In the genomic region with DNA sequence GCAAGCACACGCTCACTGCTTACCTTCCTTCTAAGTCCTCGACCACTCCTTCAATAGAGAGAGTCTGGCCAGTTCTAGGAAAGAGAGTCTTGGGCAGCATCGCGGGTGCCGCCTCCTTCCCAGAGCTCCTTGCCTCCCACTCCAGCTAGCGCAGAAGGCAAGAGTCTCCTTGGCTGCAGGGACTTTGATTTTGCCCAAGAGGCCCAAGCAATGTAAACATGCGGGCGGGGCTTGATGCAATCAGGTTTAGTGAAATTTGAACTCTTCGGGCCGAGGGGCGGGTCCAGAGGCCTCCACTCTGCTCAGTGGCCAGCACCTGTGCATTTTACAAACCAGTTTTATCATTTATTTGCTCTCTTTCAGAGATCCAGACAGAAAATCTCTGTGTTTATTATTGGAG, we compare ENCODE assay signal across 11 mouse cellular contexts.
DNase-seq lines count a peak whose midpoint lies in the region.
"Had no signal": no experiment of that assay in that cellular context is flagged by ENCODE, and none has a peak within 500 bp of the region (broad histone marks: within the 10 kb centered on the region; RNA-seq: fewer than 3 reads in every experiment).

No protein-coding gene starts in this region.

- no peak overlapping the region for H3K27ac ChIP-seq in embryonic facial prominence, embryonic 10.5 days (replicated peaks)
- H3K27ac ChIP-seq in limb, embryonic 10.5 days: no peak overlapping the region
- H3K27ac ChIP-seq: forebrain, embryonic 15.5 days; hindbrain, embryonic 12.5 days had no signal

- H3K27me3 ChIP-seq in embryonic facial prominence, embryonic 10.5 days (replicated peaks; ENCODE audit: low read depth, poor library complexity, severe bottlenecking): no peaks in the 10 kb centered on the region
- H3K27me3 ChIP-seq in limb, embryonic 10.5 days (ENCODE audit: low read depth, poor library complexity, severe bottlenecking): no peaks in the 10 kb centered on the region
- H3K27me3 ChIP-seq: forebrain, embryonic 15.5 days; hindbrain, embryonic 12.5 days; megakaryocyte, embryonic 14.5 days had no signal

- DNase-seq in NIH3T3 (ENCODE audit: low read depth): peak; percentile 18
- peak; percentile 48 for DNase-seq in embryonic facial prominence, embryonic 10.5 days (ENCODE audit: low spot score)
- peak; percentile 38 for DNase-seq in limb, embryonic 10.5 days (ENCODE audit: low spot score)
- peak; percentile 81 for DNase-seq in lung, postnatal 10 days
- DNase-seq in right cerebral cortex, postnatal 25 days: no peak
- no peak for DNase-seq in gastrocnemius, postnatal 25 days
- no peak for DNase-seq in adrenal gland, postnatal 25 days
- no peak for DNase-seq in right cerebral cortex, postnatal 10 days (ENCODE audit: low spot score in 2 of 2)

- no peak overlapping the region for H3K4me3 ChIP-seq in embryonic facial prominence, embryonic 10.5 days
- no peak overlapping the region for H3K4me3 ChIP-seq in limb, embryonic 10.5 days
- H3K4me3 ChIP-seq: forebrain, embryonic 15.5 days; hindbrain, embryonic 12.5 days; megakaryocyte, embryonic 14.5 days had no signal

- H3K9me3 ChIP-seq in embryonic facial prominence, embryonic 10.5 days: no peaks in the 10 kb centered on the region
- H3K9me3 ChIP-seq in limb, embryonic 10.5 days (replicated peaks): no peaks in the 10 kb centered on the region
- H3K9me3 ChIP-seq: forebrain, embryonic 15.5 days; hindbrain, embryonic 12.5 days; megakaryocyte, embryonic 14.5 days had no signal

- WGBS in embryonic facial prominence, embryonic 10.5 days: 24% methylated on average over 11 of the region's 11 CpGs
- 18% methylated on average over 11 of the region's 11 CpGs for WGBS in limb, embryonic 10.5 days

- H3K36me3 ChIP-seq in embryonic facial prominence, embryonic 10.5 days (replicated peaks): peaks cover 87% of the 10 kb centered on the region
- H3K36me3 ChIP-seq in limb, embryonic 10.5 days: peaks cover 99% of the 10 kb centered on the region
- H3K36me3 ChIP-seq: forebrain, embryonic 15.5 days; hindbrain, embryonic 12.5 days had no signal

- peaks cover 15% of the 10 kb centered on the region for H3K4me1 ChIP-seq in embryonic facial prominence, embryonic 10.5 days
- peaks cover 8% of the 10 kb centered on the region; the same call in 1 of the 2 replicates for H3K4me1 ChIP-seq in limb, embryonic 10.5 days
- H3K4me1 ChIP-seq: forebrain, embryonic 15.5 days; hindbrain, embryonic 12.5 days; megakaryocyte, embryonic 14.5 days had no signal

Comparison
In these comparisons a context has a peak if more than half of its experiments do, and no peak if none do; other contexts are left out.
1. DNase-seq: peak in NIH3T3 (single experiment), embryonic facial prominence, embryonic 10.5 days (single experiment), limb, embryonic 10.5 days (single experiment) and lung, postnatal 10 days (single experiment); none in right cerebral cortex, postnatal 25 days (single experiment), gastrocnemius, postnatal 25 days (single experiment), adrenal gland, postnatal 25 days (single experiment) and right cerebral cortex, postnatal 10 days (0 of 2).